Mouse (Mus musculus) brain, embryonic 14.5 days (tissue): ENCODE measurements at regions not wholly inside any gene's neighbourhood (a gene's known extent, or its start where the extent isn't known, plus 50 kb on each side); places are given as distances from the start of the nearest gene placed in this dataset.

Experiments used
- CTCF ChIP-seq: fragments of 200-500 bp; IDR thresholded peaks from 2 replicates; pipeline ENCODE4 v1.5.1; 2012; ENCODE audit warnings: inconsistent platforms, mild to moderate bottlenecking, moderate library complexity, borderline replicate concordance; ENCODE audit not compliant: insufficient read depth, insufficient read length; ENCODE audit errors: extremely low read depth
- POLR2A ChIP-seq: fragments of 200-500 bp; IDR thresholded peaks from 2 replicates; pipeline ENCODE4 v1.6.1; 2012; ENCODE audit warnings: mild to moderate bottlenecking, inconsistent platforms, borderline replicate concordance; ENCODE audit not compliant: poor library complexity, insufficient read depth, insufficient read length, severe bottlenecking; ENCODE audit errors: extremely low read depth

DNA sequence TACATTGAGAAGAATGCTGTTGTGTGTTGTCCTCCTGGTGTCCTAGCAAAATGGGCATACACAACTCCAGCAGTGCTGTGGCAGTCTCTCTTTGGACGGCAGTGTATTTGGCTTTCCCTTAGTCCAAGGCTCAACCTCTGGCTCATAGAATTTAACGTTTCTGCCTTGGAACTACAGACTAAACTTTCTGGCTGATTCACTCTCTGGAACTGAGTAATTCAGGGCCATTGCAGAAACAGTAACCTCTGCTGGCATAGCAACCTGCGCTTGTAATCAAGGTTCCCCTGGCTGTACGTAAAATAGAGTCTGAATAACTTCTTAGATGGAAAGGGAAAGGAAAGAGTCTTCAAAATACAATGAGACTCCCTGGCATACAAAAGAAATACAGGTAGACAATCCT is 545.7 kb downstream of the Gsdmc2 start:
- TF ChIP-seq CTCF (no peak), POLR2A (no peak)
